Mouse (Mus musculus) hindbrain, embryonic 12.5 days (tissue): ENCODE results near the gene Vps39. TPM values are rescaled to one million over a fixed set of nuclear protein-coding genes. Genes with fewer than 3 reads are reported as not detected.

Experiments
- ATAC-seq: fragments of 200-750 bp; cut with Nextera tagmentation; 2 replicates; pipeline ENCODE4 v1.8.0; 2017; ENCODE audit warnings: moderate TSS enrichment; ENCODE audit not compliant: low FRiP score
- H3K27ac ChIP-seq: fragments of 300-500 bp; sonication (generic); 2 replicates; pipeline ENCODE4 v1.5.1; 2016; ENCODE audit warnings: mild to moderate bottlenecking
- H3K27me3 ChIP-seq: fragments of 300-500 bp; sonication (generic); 2 replicates; pipeline ENCODE4 v1.6.1; 2016; ENCODE audit warnings: mild to moderate bottlenecking
- H3K36me3 ChIP-seq: fragments of 300-500 bp; sonication (generic); 2 replicates; pipeline ENCODE4 v1.6.1; 2016; ENCODE audit warnings: mild to moderate bottlenecking
- H3K4me1 ChIP-seq: fragments of 300-500 bp; sonication (generic); 2 replicates; pipeline ENCODE4 v1.6.1; 2016
- H3K4me2 ChIP-seq: fragments of 300-500 bp; sonication (generic); replicated peaks from 2 replicates; pipeline ENCODE4 v1.6.1; 2016; ENCODE audit warnings: mild to moderate bottlenecking
- H3K4me3 ChIP-seq: fragments of 300-500 bp; sonication (generic); 2 replicates; pipeline ENCODE4 v1.5.1; 2016; ENCODE audit warnings: mild to moderate bottlenecking
- H3K9ac ChIP-seq: fragments of 300-500 bp; sonication (generic); 2 replicates; pipeline ENCODE4 v1.6.1; 2016; ENCODE audit warnings: mild to moderate bottlenecking, moderate library complexity
- H3K9me3 ChIP-seq: fragments of 300-500 bp; sonication (generic); replicated peaks from 2 replicates; pipeline ENCODE4 v1.6.1; 2016; ENCODE audit warnings: mild to moderate bottlenecking
- WGBS: fragments of 180-500 bp; shearing (Covaris S2); methylation state at CpG from one replicate; pipeline ENCODE4 v1.1.7; 2016; 5-methylcytosine and 5-hydroxymethylcytosine counted together
- polyA plus RNA-seq: library from polyadenylated mRNA; unstranded; fragments of >200 nt; fragmentation: Nextera tagmentation; extraction: Ambion mirVana; gene quantifications from 2 replicates; pipeline ENCODE4 v1.2.1, GENCODE M21; 2016

Vps39 gene
- polyA plus RNA-seq, 1 experiment from 2014 or later: 44.0 TPM

GRCm38 (mm10) chr2:120288995-120289394 lies 63.9 kb downstream of the Vps39 start, which contains the start of gene Pla2g4d:
Pla2g4d (minus strand) TSS chr2:120289197.
- Histone ChIP-seq H3K4me1 (no peaks in the 10 kb centered on the region; the same call in 1 of the 2 replicates), H3K9ac (no peak within 1 kb of the TSS), H3K36me3 (no peaks in the 10 kb centered on the region), H3K9me3 (no peaks in the 10 kb centered on the region), H3K27me3 (no peaks in the 10 kb centered on the region), H3K27ac (no peak within 1 kb of the TSS), H3K4me3 (no peak within 1 kb of the TSS), H3K4me2 (no peak within 1 kb of the TSS)
- ATAC-seq: no peak
- 73% methylated on average over 5 of the region's 5 CpGs for WGBS

DNA sequence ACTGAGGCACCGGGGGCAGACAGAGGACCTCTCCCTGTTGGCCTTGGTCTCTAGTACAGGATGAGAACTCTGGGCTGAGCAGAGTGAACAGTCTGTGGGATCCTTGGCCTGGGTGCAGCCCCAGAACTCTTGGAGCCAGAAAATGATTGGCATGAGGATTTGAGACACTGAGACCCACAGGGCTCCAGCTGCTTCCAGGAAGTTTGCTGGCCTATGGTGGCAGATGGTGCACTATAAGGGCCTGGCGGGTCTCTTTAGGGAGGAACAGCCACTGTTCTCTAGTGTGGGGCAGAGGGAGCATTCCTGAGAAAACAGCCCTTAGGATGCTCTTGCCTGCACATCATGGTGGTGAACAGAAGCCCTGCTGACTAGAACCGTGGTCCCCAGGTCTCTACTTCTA lies 64.5 kb downstream of the Vps39 start:
- Histone ChIP-seq H3K4me1 (no peaks in the 10 kb centered on the region; the same call in 1 of the 2 replicates), H3K4me2 (no peak overlapping the region), H3K4me3 (no peak overlapping the region), H3K36me3 (no peaks in the 10 kb centered on the region), H3K27me3 (no peaks in the 10 kb centered on the region), H3K9me3 (no peaks in the 10 kb centered on the region), H3K27ac (no peak overlapping the region), H3K9ac (no peak overlapping the region)
- no peak for ATAC-seq
- 85% methylated on average over 3 of the region's 3 CpGs for WGBS

DNA sequence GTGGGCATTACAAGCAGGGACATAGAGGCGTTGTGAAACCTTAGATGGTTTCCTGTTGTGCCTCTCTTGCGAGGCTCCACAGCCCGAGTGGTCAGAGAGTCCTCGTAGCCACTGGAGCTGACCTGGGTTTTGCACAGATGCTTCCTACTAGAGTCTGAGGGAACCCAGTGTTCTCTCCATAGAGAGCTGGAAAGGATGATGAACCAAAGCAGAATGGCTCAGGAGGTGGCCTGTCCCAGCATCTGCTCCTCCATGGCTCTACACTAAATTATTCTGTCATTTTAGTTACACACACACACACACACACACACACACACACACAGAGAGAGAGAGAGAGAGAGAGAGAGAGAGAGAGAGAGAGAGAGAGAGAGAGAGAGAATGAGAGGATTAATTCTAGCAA lies 67.3 kb downstream of the Vps39 start:
- Histone ChIP-seq H3K4me1 (no peaks in the 10 kb centered on the region; the same call in 1 of the 2 replicates), H3K27ac (no peak overlapping the region), H3K4me3 (no peak overlapping the region), H3K9me3 (no peaks in the 10 kb centered on the region), H3K4me2 (no peak overlapping the region), H3K27me3 (no peaks in the 10 kb centered on the region), H3K9ac (no peak overlapping the region), H3K36me3 (no peaks in the 10 kb centered on the region)
- no peak for ATAC-seq
- WGBS: 74% methylated on average over 4 of the region's 4 CpGs

DNA sequence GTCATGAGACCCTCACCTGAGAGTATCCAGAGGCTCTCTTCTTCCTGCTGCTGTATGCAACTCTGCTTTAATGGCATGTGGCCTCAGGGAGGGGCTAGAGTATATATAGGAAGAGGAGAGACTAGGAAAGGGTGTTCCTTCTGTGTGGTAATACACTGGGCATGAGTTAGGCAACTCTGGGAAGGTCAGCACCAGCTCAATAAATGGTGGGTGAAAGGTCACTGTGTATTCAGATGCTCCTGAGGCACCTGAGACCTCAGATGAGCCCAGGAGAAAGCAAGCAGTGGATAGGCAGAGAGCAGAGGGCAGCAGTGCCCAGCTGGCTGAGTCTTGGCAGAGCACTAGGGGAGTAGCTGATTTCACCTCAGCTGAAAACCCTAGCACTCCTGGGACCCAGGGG lies 68.2 kb downstream of the Vps39 start:
- H3K27ac ChIP-seq: no peak overlapping the region
- no peaks in the 10 kb centered on the region for H3K27me3 ChIP-seq
- H3K4me2 ChIP-seq: no peak overlapping the region
- no peaks in the 10 kb centered on the region for H3K9me3 ChIP-seq
- no peak overlapping the region for H3K9ac ChIP-seq
- no peak overlapping the region for H3K4me3 ChIP-seq
- no peaks in the 10 kb centered on the region; the same call in 1 of the 2 replicates for H3K4me1 ChIP-seq
- no peaks in the 10 kb centered on the region for H3K36me3 ChIP-seq
- ATAC-seq: no peak

- Histone ChIP-seq H3K4me3 (no peak overlapping the region), H3K4me2 (no peak overlapping the region), H3K9ac (no peak overlapping the region), H3K9me3 (no peaks in the 10 kb centered on the region), H3K27ac (no peak overlapping the region), H3K4me1 (no peaks in the 10 kb centered on the region; the same call in 1 of the 2 replicates), H3K27me3 (no peaks in the 10 kb centered on the region), H3K36me3 (no peaks in the 10 kb centered on the region)
- ATAC-seq: no peak
- WGBS: 79% methylated on average over 5 of the region's 5 CpGs
These were observed 68.8 kb downstream of the Vps39 start for GRCm38 (mm10) chr2:120284094-120284493.

DNA sequence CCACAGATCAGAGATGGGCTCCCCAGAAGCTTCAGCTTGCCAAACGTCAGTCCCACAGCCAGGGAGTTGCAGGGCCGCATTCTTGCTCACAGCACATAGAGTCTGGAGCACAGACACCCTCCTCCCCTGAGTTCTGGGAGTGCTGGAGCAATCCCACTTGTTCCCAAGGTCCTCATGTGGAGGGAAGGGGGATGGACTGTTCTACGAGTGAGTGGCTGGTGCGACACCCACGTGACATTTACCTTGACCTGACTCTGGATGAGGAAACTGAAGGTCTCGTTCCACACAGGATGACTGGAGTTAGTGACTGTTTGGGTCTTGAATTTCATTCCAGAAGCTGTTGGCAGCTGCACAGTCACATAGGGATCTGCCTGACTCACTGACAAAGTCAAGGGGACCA lies 69.4 kb downstream of the Vps39 start:
- Histone ChIP-seq H3K4me1 (no peaks in the 10 kb centered on the region; the same call in 1 of the 2 replicates), H3K4me2 (no peak overlapping the region), H3K9me3 (no peaks in the 10 kb centered on the region), H3K4me3 (no peak overlapping the region), H3K27ac (no peak overlapping the region), H3K36me3 (no peaks in the 10 kb centered on the region), H3K27me3 (no peaks in the 10 kb centered on the region), H3K9ac (no peak overlapping the region)
- WGBS: 64% methylated on average over 6 of the region's 6 CpGs
- ATAC-seq: no peak

GRCm38 (mm10) chr2:120281221-120281620 lies 71.7 kb downstream of the Vps39 start:
- Histone ChIP-seq H3K4me2 (no peak overlapping the region), H3K9me3 (no peaks in the 10 kb centered on the region), H3K4me3 (no peak overlapping the region), H3K36me3 (no peaks in the 10 kb centered on the region), H3K27ac (no peak overlapping the region), H3K27me3 (no peaks in the 10 kb centered on the region), H3K4me1 (no peaks in the 10 kb centered on the region; the same call in 1 of the 2 replicates), H3K9ac (no peak overlapping the region)
- no peak for ATAC-seq
- 57% methylated on average over 3 of the region's 3 CpGs for WGBS

DNA sequence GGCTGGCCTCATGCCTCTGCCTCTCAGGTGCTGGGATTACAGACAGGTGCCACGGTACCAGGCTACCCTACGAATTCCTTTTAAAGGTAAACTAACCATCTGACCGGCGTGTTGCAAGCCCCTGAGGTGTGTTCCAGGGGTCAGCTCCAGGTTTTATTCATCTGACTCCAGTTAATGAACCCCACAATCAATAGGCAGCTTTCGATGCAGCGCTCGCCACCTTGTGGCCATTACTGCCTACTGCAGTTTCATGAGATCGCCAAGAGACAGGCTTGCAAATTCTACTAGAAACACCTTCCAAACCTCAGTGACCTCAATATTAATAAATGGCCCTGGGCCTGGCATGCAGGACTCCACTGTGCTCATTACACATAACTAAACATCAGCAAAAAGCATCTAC lies 73.0 kb downstream of the Vps39 start:
- Histone ChIP-seq H3K27ac (no peak overlapping the region), H3K4me3 (no peak overlapping the region), H3K4me2 (no peak overlapping the region), H3K9ac (no peak overlapping the region), H3K36me3 (no peaks in the 10 kb centered on the region), H3K9me3 (no peaks in the 10 kb centered on the region), H3K27me3 (0 out of 2 replicates have a peak, but pooled peaks cover 2% of the 10 kb centered on the region), H3K4me1 (no peaks in the 10 kb centered on the region)
- 18% methylated on average over 8 of the region's 8 CpGs for WGBS
- no peak for ATAC-seq

GRCm38 (mm10) chr2:120276951-120277350 lies 76.0 kb downstream of the Vps39 start:
- Histone ChIP-seq H3K9ac (no peak overlapping the region), H3K4me3 (no peak overlapping the region), H3K4me1 (no peaks in the 10 kb centered on the region), H3K36me3 (no peaks in the 10 kb centered on the region), H3K4me2 (no peak overlapping the region), H3K27me3 (0 out of 2 replicates have a peak, but pooled peaks cover 2% of the 10 kb centered on the region), H3K9me3 (no peaks in the 10 kb centered on the region), H3K27ac (no peak overlapping the region)
- WGBS: 75% methylated on average over 4 of the region's 4 CpGs
- ATAC-seq: no peak

DNA sequence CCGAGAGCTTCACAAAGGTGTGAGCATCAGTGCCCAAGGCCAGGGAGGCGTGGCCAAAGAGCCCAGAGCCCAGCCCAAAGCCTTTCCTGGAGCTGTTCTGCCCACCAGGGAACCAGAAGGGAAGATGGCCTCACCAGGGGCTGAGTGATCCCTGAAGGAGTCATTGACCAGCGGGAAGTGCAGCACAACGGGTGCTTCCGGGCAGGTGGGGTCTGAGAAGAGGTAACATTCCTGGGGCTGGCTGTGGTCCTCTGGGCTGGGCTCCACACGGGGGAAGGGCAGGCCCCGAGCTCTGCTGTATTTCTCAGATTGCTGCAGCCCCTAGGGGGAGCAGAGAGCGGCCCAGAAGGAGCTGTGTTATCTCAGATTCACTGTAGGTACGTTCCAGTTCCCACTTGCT lies 84.3 kb downstream of the Vps39 start:
- WGBS: 8% methylated on average over 9 of the region's 9 CpGs
- H3K9ac ChIP-seq: no peak overlapping the region
- H3K36me3 ChIP-seq: no peaks in the 10 kb centered on the region
- peaks cover 7% of the 10 kb centered on the region; the same call in 1 of the 2 replicates for H3K27me3 ChIP-seq
- ATAC-seq: no peak
- no peak overlapping the region for H3K27ac ChIP-seq
- peaks cover 10% of the 10 kb centered on the region for H3K4me1 ChIP-seq
- H3K4me2 ChIP-seq: peak overlapping the region; percentile 34; the same call in 1 of the 2 replicates
- H3K4me3 ChIP-seq: no peak overlapping the region
- no peaks in the 10 kb centered on the region for H3K9me3 ChIP-seq

Other genes with a start within 250 kb of the Vps39 start
- gene Ehd4, start 198.5 kb downstream of the Vps39 start, polyA plus RNA-seq: 17.2 and 21.8 TPM in 2 replicates
- gene Pla2g4e, start 107.8 kb downstream of the Vps39 start, polyA plus RNA-seq: 0.14 and 0.35 TPM in 2 replicates
- not detected in 2 replicates for gene Pla2g4d, start 63.9 kb downstream of the Vps39 start, polyA plus RNA-seq
- 0.09 TPM in 1 of 2 replicates, not detected in the other for gene Pla2g4f, start 39.0 kb downstream of the Vps39 start, polyA plus RNA-seq
- 9.0 and 10.1 TPM in 2 replicates for gene Ganc, start 50.8 kb upstream of the Vps39 start, polyA plus RNA-seq
- 7.3 and 8.2 TPM in 2 replicates for gene Tmem87a, start 51.0 kb upstream of the Vps39 start, polyA plus RNA-seq
- 1.3 and 2.0 TPM in 2 replicates for gene Capn3, start 102.9 kb upstream of the Vps39 start, polyA plus RNA-seq
- gene Zfp106, start 210.7 kb upstream of the Vps39 start, polyA plus RNA-seq: 58.3 and 62.4 TPM in 2 replicates
- gene Snap23, start 214.5 kb upstream of the Vps39 start, polyA plus RNA-seq: 39.5 and 40.7 TPM in 2 replicates